Mouse (Mus musculus): ENCODE results near the gene Mtx1.

- no peak for TF ChIP-seq GATA1 (IDR thresholded peaks at IDR 0.05; ENCODE audit: borderline replicate concordance, low read length)
- no peak for TF ChIP-seq FLI1 (IDR thresholded peaks at IDR 0.05; ENCODE audit: low read length)
Measured at GRCm38 (mm10) chr3:89244158-89244981, 17.5 kb upstream of the Mtx1 start.
